Mouse (Mus musculus) kidney, postnatal 0 days (tissue): ENCODE results near the gene Cd81. TPM values are rescaled to one million over a fixed set of nuclear protein-coding genes. Genes with fewer than 3 reads are reported as not detected.

Source experiments
- ATAC-seq: fragments of 200-750 bp; cut with Nextera tagmentation; replicated peaks from 2 replicates; pipeline ENCODE4 v1.8.0; 2017; ENCODE audit warnings: low read depth, moderate number of reproducible peaks, moderate TSS enrichment, moderate library complexity; ENCODE audit not compliant: low FRiP score
- DNase-seq: peaks from one replicate; pipeline ENCODE4 v3.0.0-alpha.2; 2016; ENCODE audit warnings: low spot score
- H3K27ac ChIP-seq: fragments of 300-500 bp; sonication (generic); 2 replicates; pipeline ENCODE4 v1.5.1; 2014; ENCODE audit warnings: mild to moderate bottlenecking
- H3K27me3 ChIP-seq: fragments of 300-500 bp; sonication (generic); 2 replicates; pipeline ENCODE4 v1.6.1; 2014; ENCODE audit warnings: low read length, mixed read lengths; ENCODE audit not compliant: insufficient read depth
- H3K36me3 ChIP-seq: fragments of 300-500 bp; sonication (generic); 2 replicates; pipeline ENCODE4 v1.6.1; 2014; ENCODE audit warnings: low read length, mixed read lengths; ENCODE audit not compliant: insufficient read depth
- H3K4me1 ChIP-seq: fragments of 300-500 bp; sonication (generic); replicated peaks from 2 replicates; pipeline ENCODE4 v1.6.1; 2014; ENCODE audit warnings: antibody characterized with exemption, low read length, mixed read lengths; ENCODE audit not compliant: insufficient read depth
- H3K4me2 ChIP-seq: fragments of 300-500 bp; sonication (generic); 2 replicates; pipeline ENCODE4 v1.6.1; 2014; ENCODE audit warnings: mild to moderate bottlenecking, low read length, moderate library complexity, mixed read lengths
- H3K4me3 ChIP-seq: fragments of 300-500 bp; sonication (generic); replicated peaks from 2 replicates; pipeline ENCODE4 v1.5.1; 2014; ENCODE audit warnings: low read depth, low read length
- H3K9ac ChIP-seq: fragments of 300-500 bp; sonication (generic); 2 replicates; pipeline ENCODE4 v1.6.1; 2014; ENCODE audit warnings: low read depth, low read length
- H3K9me3 ChIP-seq: fragments of 300-500 bp; sonication (generic); replicated peaks from 2 replicates; pipeline ENCODE4 v1.6.1; 2016; ENCODE audit warnings: low read length, inconsistent platforms, mixed read lengths
- CTCF ChIP-seq: IDR thresholded peaks from 2 replicates; pipeline ENCODE4 v1.5.1; 2016; ENCODE audit warnings: antibody characterized with exemption, low read depth, mild to moderate bottlenecking, moderate library complexity
- WGBS: fragments of 180-500 bp; shearing (Covaris S2); extraction: QIAGEN DNeasy Blood & Tissue Kit; methylation state at CpG from one replicate; pipeline ENCODE4 v1.1.7; 2014; 5-methylcytosine and 5-hydroxymethylcytosine counted together
- polyA plus RNA-seq: library from polyadenylated mRNA; unstranded; fragments of >200 nt; fragmentation: Nextera tagmentation; extraction: Ambion mirVana; gene quantifications from 2 replicates; pipeline ENCODE4 v1.2.1, GENCODE M21; 2015

Gene Cd81
- polyA plus RNA-seq: 621 and 647 TPM in 2 replicates

DNA sequence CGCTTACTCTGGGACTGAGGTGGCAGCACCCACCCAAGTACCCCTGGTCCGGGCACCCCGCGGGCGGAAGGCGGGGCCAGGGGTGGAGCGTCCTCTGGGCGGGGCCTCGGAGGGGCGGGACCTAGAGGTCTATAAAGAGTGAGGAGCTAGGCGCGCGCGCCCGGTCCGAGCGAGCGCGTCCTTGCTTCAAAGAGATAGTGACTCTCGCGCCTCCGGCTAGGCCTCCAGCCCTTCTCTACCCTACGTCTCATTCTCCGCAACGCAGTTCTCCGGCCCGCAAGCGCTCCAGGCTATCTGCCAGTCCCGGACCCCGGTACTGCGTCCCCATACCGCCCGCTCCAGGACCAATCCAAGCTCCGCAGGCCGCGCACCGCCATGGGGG, at the start of gene Cd81:
Gene Cd81 (plus strand): TSS at position 114 of the 382 bp plus-strand sequence.
- H3K4me1 ChIP-seq: peaks cover 24% of the 10 kb centered on the region
- peak within 1 kb of the TSS; percentile 98 for H3K4me3 ChIP-seq
- peak within 1 kb of the TSS; percentile 95 for H3K27ac ChIP-seq
- H3K27me3 ChIP-seq: no peaks in the 10 kb centered on the region
- TF ChIP-seq CTCF: no peak
- peak within 1 kb of the TSS; percentile 79 for H3K4me2 ChIP-seq
- no peaks in the 10 kb centered on the region for H3K36me3 ChIP-seq
- peak; percentile 85 for DNase-seq
- 0% methylated on average over 36 of the region's 37 CpGs for WGBS
- peak; percentile 83 for ATAC-seq
- H3K9ac ChIP-seq: peak within 1 kb of the TSS; percentile 97
- no peaks in the 10 kb centered on the region for H3K9me3 ChIP-seq

- TF ChIP-seq CTCF: no peak
- no peak for ATAC-seq
- DNase-seq: no peak
Observed at GRCm38 (mm10) chr7:143004727-143005343, 47.7 kb upstream of the Cd81 start, which contains the start of gene Tspan32. Gene Tspan32, plus strand, starts transcription at chr7:143005046.

GRCm38 (mm10) chr7:143005344-143006096, 47.0 kb upstream of the Cd81 start:
- no peak overlapping the region for H3K4me2 ChIP-seq
- H3K27me3 ChIP-seq: no peaks in the 10 kb centered on the region
- DNase-seq: no peak
- no peak overlapping the region for H3K27ac ChIP-seq
- H3K36me3 ChIP-seq: no peaks in the 10 kb centered on the region
- no peak overlapping the region for H3K9ac ChIP-seq
- peaks cover 17% of the 10 kb centered on the region for H3K4me1 ChIP-seq
- no peak for TF ChIP-seq CTCF
- ATAC-seq: no peak
- H3K9me3 ChIP-seq: no peaks in the 10 kb centered on the region
- H3K4me3 ChIP-seq: no peak overlapping the region
- WGBS: 82% methylated on average over 6 of the region's 6 CpGs

More at GRCm38 (mm10) chr7:143004727-143005343, 47.7 kb upstream of the Cd81 start, which contains the start of gene Tspan32:
- Histone ChIP-seq H3K27ac (no peak within 1 kb of the TSS), H3K4me3 (no peak within 1 kb of the TSS), H3K36me3 (no peaks in the 10 kb centered on the region), H3K4me1 (peaks cover 15% of the 10 kb centered on the region), H3K27me3 (no peaks in the 10 kb centered on the region), H3K9me3 (no peaks in the 10 kb centered on the region), H3K9ac (no peak within 1 kb of the TSS), H3K4me2 (no peak within 1 kb of the TSS)
- WGBS: 79% methylated on average over 4 of the region's 4 CpGs

- no peaks in the 10 kb centered on the region for H3K36me3 ChIP-seq
- no peak for TF ChIP-seq CTCF
- H3K4me1 ChIP-seq: peaks cover 17% of the 10 kb centered on the region
- ATAC-seq: no peak
- 97% methylated on average over 2 of the region's 2 CpGs for WGBS
- no peaks in the 10 kb centered on the region for H3K9me3 ChIP-seq
- DNase-seq: no peak
- no peak overlapping the region for H3K4me3 ChIP-seq
- no peaks in the 10 kb centered on the region for H3K27me3 ChIP-seq
- no peak overlapping the region for H3K4me2 ChIP-seq
- H3K9ac ChIP-seq: no peak overlapping the region
- H3K27ac ChIP-seq: no peak overlapping the region
Observed at GRCm38 (mm10) chr7:143006097-143006755, 46.3 kb upstream of the Cd81 start.

- no peaks in the 10 kb centered on the region for H3K9me3 ChIP-seq
- no peak overlapping the region for H3K27ac ChIP-seq
- H3K4me2 ChIP-seq: no peak overlapping the region
- H3K27me3 ChIP-seq: no peaks in the 10 kb centered on the region
- no peak overlapping the region for H3K4me3 ChIP-seq
- ATAC-seq (no peak), DNase-seq (no peak)
- no peak for TF ChIP-seq CTCF
- no peaks in the 10 kb centered on the region for H3K36me3 ChIP-seq
- H3K4me1 ChIP-seq: peaks cover 17% of the 10 kb centered on the region
- WGBS: 85% methylated on average over 8 of the region's 8 CpGs
- H3K9ac ChIP-seq: no peak overlapping the region
Observed at GRCm38 (mm10) chr7:143006756-143007598, 45.6 kb upstream of the Cd81 start.
